Mouse (Mus musculus) thymus, postnatal 0 days (tissue): ENCODE results near the gene Dpy30. TPM values are rescaled to one million over a fixed set of nuclear protein-coding genes. Genes with fewer than 3 reads are reported as not detected.

Experiments used
- DNase-seq: peaks from one replicate; pipeline ENCODE4 v3.0.0-alpha.2; 2015; ENCODE audit warnings: low spot score
- polyA plus RNA-seq: library from polyadenylated mRNA; unstranded; fragments of >200 nt; fragmentation: Nextera tagmentation; extraction: Ambion mirVana; gene quantifications from 2 replicates; pipeline ENCODE4 v1.2.1, GENCODE M21; 2015

The Dpy30 gene
- polyA plus RNA-seq, 1 experiment from 2014 or later, result 289 TPM

DNA sequence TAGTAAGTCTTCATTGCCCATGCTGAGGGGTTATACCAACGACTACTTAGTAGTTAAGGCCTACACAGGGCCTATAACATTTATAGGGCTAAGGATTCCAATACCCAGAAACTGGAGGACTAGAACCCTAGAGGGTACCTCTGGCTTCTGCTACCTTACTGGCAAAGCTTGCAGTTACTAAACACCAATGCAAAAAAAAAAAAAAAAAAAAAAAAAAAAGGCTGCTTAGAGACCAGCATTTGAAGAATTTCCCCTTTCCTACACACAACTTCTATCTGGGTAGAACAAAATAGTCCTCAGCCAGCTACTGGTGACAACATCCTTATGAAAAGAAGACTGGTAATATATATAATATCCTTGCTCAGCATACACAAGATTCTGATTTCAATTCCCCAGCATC is 58.1 kb downstream of the Dpy30 start:
- DNase-seq, result no peak

- no peak for DNase-seq
Observed at GRCm38 (mm10) chr17:74265156-74265505, 58.6 kb downstream of the Dpy30 start.

GRCm38 (mm10) chr17:74264333-74265155 is 59.2 kb downstream of the Dpy30 start:
- no peak for DNase-seq

DNA sequence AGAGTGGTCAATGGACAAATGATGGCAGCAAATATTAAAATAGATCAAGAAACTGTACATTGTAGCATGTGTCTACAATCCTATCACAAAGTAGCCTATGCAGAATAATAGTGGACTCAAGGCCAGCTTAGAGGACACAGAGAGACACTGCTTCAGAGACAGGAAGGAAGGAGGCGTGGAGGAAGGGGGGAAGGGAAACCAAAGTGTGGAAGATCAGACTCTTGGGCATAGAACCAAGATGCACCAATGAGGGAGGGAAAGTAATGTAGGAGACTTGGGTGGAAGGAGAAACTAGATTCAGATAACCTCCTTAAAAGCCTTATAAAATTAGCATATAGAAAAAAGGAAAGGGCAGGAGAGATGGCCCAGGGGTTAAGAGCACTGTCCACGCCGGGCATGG is 61.3 kb downstream of the Dpy30 start:
- DNase-seq, result no peak

Other genes starting within 250 kb of the Dpy30 start
- 95.1 and 98.0 TPM in 2 replicates for gene Memo1, start 28.4 kb downstream of the Dpy30 start, polyA plus RNA-seq
- 14.9 and 15.8 TPM in 2 replicates for gene Spast, start 15.0 kb upstream of the Dpy30 start, polyA plus RNA-seq
- gene Slc30a6, start 71.7 kb upstream of the Dpy30 start, polyA plus RNA-seq, result 29.1 and 30.5 TPM in 2 replicates
- gene Nlrc4, start 135.2 kb upstream of the Dpy30 start, polyA plus RNA-seq, result 0.37 and 0.47 TPM in 2 replicates
- 95.4 and 98.3 TPM in 2 replicates for gene Yipf4, start 165.5 kb upstream of the Dpy30 start, polyA plus RNA-seq
- gene Birc6, start 204.4 kb upstream of the Dpy30 start, polyA plus RNA-seq, result 126 and 162 TPM in 2 replicates